Mouse (Mus musculus): ENCODE measurements around the gene Erc2. TPM values are rescaled to one million over a fixed set of nuclear protein-coding genes. Genes with fewer than 3 reads are reported as not detected.

Erc2 gene
- total RNA-seq, 2 experiments from 2014 or later = 0.38 to 0.86 TPM

GRCm38 (mm10) chr14:28010536-28011280 lies 388.5 kb downstream of the Erc2 start:
- no peak for DNase-seq
- intact Hi-C loops (cut with DNase I; ENCODE audit: low total_unique reads) = no loop called here

GRCm38 (mm10) chr14:28023199-28023598 lies 401.0 kb downstream of the Erc2 start:
- DNase-seq = no peak
- intact Hi-C loops (cut with DNase I; ENCODE audit: low total_unique reads) = no loop called here

- intact Hi-C loops (cut with DNase I; ENCODE audit: low total_unique reads) = no loop called here
- no peak for DNase-seq
These were observed 408.6 kb downstream of the Erc2 start for GRCm38 (mm10) chr14:28030870-28031269.

GRCm38 (mm10) chr14:28035013-28035412 lies 412.8 kb downstream of the Erc2 start:
- intact Hi-C loops (cut with DNase I; ENCODE audit: low total_unique reads) = no loop called here

GRCm38 (mm10) chr14:28043095-28043494 lies 420.9 kb downstream of the Erc2 start:
- no peak for DNase-seq
- intact Hi-C loops (cut with DNase I; ENCODE audit: low total_unique reads) = no loop called here

More at GRCm38 (mm10) chr14:28035013-28035412, 412.8 kb downstream of the Erc2 start:
- no peak for DNase-seq

GRCm38 (mm10) chr14:28051646-28052045 lies 429.4 kb downstream of the Erc2 start:
- intact Hi-C loops (cut with DNase I; ENCODE audit: low total_unique reads) = no loop called here

GRCm38 (mm10) chr14:28057159-28057884 lies 435.1 kb downstream of the Erc2 start:
- DNase-seq = no peak
- intact Hi-C loops (cut with DNase I; ENCODE audit: low total_unique reads) = no loop called here

More at GRCm38 (mm10) chr14:28051646-28052045, 429.4 kb downstream of the Erc2 start:
- DNase-seq = no peak

- intact Hi-C loops (cut with DNase I; ENCODE audit: low total_unique reads) = no loop called here
- DNase-seq = peak; percentile 72
These were observed 435.9 kb downstream of the Erc2 start for GRCm38 (mm10) chr14:28057885-28058860.

- intact Hi-C loops (cut with DNase I; ENCODE audit: low total_unique reads) = no loop called here
- DNase-seq = no peak
These were observed 438.7 kb downstream of the Erc2 start for GRCm38 (mm10) chr14:28060891-28061290.

GRCm38 (mm10) chr14:28061649-28062375 lies 439.6 kb downstream of the Erc2 start:
- intact Hi-C loops (cut with DNase I; ENCODE audit: low total_unique reads) = no loop called here

GRCm38 (mm10) chr14:28068021-28068420 lies 445.8 kb downstream of the Erc2 start:
- DNase-seq = no peak
- intact Hi-C loops (cut with DNase I; ENCODE audit: low total_unique reads) = no loop called here

More at GRCm38 (mm10) chr14:28061649-28062375, 439.6 kb downstream of the Erc2 start:
- DNase-seq = no peak

- intact Hi-C loops (cut with DNase I; ENCODE audit: low total_unique reads) = no loop called here
- no peak for DNase-seq
These were observed 447.6 kb downstream of the Erc2 start for GRCm38 (mm10) chr14:28069826-28070225.

- intact Hi-C loops (cut with DNase I; ENCODE audit: low total_unique reads) = no loop called here
- no peak for DNase-seq
These were observed 450.3 kb downstream of the Erc2 start for GRCm38 (mm10) chr14:28072561-28072960.

- DNase-seq = peak; percentile 9
- intact Hi-C loops (cut with DNase I; ENCODE audit: low total_unique reads) = no loop called here
These were observed 467.6 kb downstream of the Erc2 start for GRCm38 (mm10) chr14:28089636-28090443.

- intact Hi-C loops (cut with DNase I; ENCODE audit: low total_unique reads) = no loop called here
These were observed 469.1 kb downstream of the Erc2 start for GRCm38 (mm10) chr14:28091367-28091766.

GRCm38 (mm10) chr14:28093214-28093613 lies 471.0 kb downstream of the Erc2 start:
- intact Hi-C loops (cut with DNase I; ENCODE audit: low total_unique reads) = no loop called here
- no peak for DNase-seq

More at GRCm38 (mm10) chr14:28091367-28091766, 469.1 kb downstream of the Erc2 start:
- no peak for DNase-seq

GRCm38 (mm10) chr14:28093913-28094312 lies 471.7 kb downstream of the Erc2 start:
- intact Hi-C loops (cut with DNase I; ENCODE audit: low total_unique reads) = no loop called here
- DNase-seq = no peak

GRCm38 (mm10) chr14:28099084-28099483 lies 476.9 kb downstream of the Erc2 start:
- intact Hi-C loops (cut with DNase I; ENCODE audit: low total_unique reads) = no loop called here

More at GRCm38 (mm10) chr14:28099084-28099483, 476.9 kb downstream of the Erc2 start:
- DNase-seq = no peak
